Mouse (Mus musculus): ENCODE measurements around the gene Mtch2. TPM values are rescaled to one million over a fixed set of nuclear protein-coding genes. Genes with fewer than 3 reads are reported as not detected.
"Not testable (repeated sequence)": the region's sequence is repeated elsewhere in the genome, so short reads cannot be mapped to it uniquely, and the experiment has no call there.

Mtch2 gene
- total RNA-seq, 1 experiment: 162 TPM

DNA sequence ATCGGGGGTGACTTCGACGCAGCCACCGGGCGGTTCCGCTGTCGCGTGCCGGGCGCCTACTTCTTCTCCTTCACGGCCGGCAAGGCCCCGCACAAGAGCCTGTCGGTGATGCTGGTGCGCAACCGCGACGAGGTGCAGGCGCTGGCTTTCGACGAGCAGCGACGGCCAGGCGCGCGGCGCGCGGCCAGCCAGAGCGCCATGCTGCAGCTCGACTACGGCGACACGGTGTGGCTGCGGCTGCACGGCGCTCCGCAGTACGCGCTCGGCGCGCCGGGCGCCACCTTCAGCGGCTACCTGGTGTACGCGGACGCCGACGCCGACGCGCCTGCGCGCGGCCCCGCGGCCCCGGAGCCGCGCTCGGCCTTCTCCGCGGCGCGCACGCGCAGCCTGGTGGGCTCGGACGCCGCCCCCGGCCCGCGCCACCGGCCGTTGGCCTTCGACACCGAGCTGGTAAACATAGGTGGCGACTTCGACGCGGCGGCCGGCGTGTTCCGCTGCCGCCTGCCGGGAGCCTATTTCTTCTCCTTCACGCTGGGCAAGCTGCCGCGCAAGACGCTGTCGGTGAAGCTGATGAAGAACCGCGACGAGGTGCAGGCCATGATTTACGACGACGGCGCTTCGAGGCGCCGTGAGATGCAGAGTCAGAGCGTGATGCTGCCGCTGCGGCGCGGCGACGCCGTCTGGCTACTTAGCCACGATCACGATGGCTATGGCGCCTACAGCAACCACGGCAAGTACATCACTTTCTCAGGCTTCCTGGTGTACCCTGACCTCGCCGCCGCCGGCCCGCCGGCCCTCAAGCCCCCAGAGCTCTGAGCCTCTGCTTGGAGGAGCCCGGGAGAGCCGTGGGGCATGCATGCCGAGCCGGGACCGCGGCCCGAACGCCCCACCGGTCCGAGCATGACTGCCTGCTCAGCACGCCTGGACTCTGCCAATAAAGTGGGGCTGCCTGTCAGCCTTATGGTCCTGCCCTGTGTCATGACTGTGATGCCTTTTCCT lies 42.9 kb downstream of the Mtch2 start:
- in situ Hi-C loops (cut with MboI; ENCODE audit: low sequenced_read_pairs in 2 of 2, unreplicated experiment in 2 of 2): no loop called here
- peak overlapping the region; percentile 68 for H3K9ac ChIP-seq (ENCODE audit: insufficient read depth, low read depth, low read length, poor library complexity, severe bottlenecking)
- peak; percentile 33 for DNase-seq (ENCODE audit: low read depth, low spot score)
- H3K9me3 ChIP-seq (ENCODE audit: control insufficient read depth, insufficient read depth, low read depth, low read length): no peaks in the 10 kb centered on the region
- peaks cover 4% of the 10 kb centered on the region; the same call in 1 of the 2 replicates for H3K36me3 ChIP-seq (ENCODE audit: control insufficient read depth, insufficient read depth, low read length, poor library complexity, severe bottlenecking)
- TF ChIP-seq HCFC1 (IDR thresholded peaks at IDR 0.05; ENCODE audit: borderline replicate concordance, insufficient read depth, low read length) (no peak), CHD2 (IDR thresholded peaks at IDR 0.05; ENCODE audit: low read depth, low read length) (no peak), ZNF384 (IDR thresholded peaks at IDR 0.05; ENCODE audit: low read depth, low read length) (no peak), MAFK (IDR thresholded peaks at IDR 0.05; ENCODE audit: insufficient read depth, low read depth, low read length) (no peak), ZC3H11A (IDR thresholded peaks at IDR 0.05; ENCODE audit: borderline replicate concordance, low read depth, low read length) (no peak)
- H3K27ac ChIP-seq (ENCODE audit: insufficient read depth, low read depth, low read length, poor library complexity, severe bottlenecking): no peak overlapping the region
- H3K4me1 ChIP-seq (ENCODE audit: control insufficient read depth in 2 of 2, insufficient read depth in 2 of 2, low read length in 2 of 2, poor library complexity in 1 of 2): peaks cover 2 to 7% of the 10 kb centered on the region in 2 experiments; a peak in 1 of 4 replicates
- H3K4me3 ChIP-seq (ENCODE audit: insufficient read depth in 1 of 2, low read depth in 1 of 2, low read length in 2 of 2, poor library complexity in 1 of 2, severe bottlenecking in 1 of 2): peak overlapping the region; percentile 63 to 71

DNA sequence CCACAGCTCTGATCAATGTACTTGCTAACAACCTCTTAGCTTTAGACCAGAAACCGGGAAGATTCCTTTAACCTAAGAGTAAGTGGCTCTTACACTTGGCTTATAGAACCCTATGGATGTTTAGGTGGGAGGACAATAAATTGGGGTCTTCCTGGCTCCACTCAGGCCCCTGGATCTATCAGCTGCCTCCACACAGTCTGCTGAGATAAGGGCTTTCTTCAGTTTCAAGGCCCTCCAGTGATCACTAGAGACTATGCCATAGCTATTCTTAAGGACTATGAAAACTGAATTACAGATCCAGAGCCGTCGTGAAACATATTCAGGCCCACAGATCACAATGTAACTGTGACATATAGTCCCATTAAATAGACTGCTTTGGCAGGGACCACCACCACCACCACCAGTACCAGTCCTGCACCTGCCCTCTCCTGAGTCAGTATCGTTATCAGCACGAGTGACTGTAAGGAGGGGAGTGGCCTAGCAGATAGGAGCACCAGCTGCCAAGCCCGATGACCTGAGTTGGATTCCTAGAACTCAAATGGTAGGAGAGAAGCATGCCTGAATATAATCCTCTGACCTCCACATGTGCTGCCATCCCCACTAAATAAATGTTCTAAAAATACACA lies 46.8 kb downstream of the Mtch2 start:
- Histone ChIP-seq H3K9me3 (ENCODE audit: control insufficient read depth, insufficient read depth, low read depth, low read length) (no peaks in the 10 kb centered on the region), H3K4me3 (ENCODE audit: insufficient read depth in 1 of 2, low read depth in 1 of 2, low read length in 2 of 2, poor library complexity in 1 of 2, severe bottlenecking in 1 of 2) (no peak overlapping the region), H3K9ac (ENCODE audit: insufficient read depth, low read depth, low read length, poor library complexity, severe bottlenecking) (no peak overlapping the region), H3K4me1 (ENCODE audit: control insufficient read depth in 2 of 2, insufficient read depth in 2 of 2, low read length in 2 of 2, poor library complexity in 1 of 2) (0 out of 4 replicates have a peak, but pooled peaks cover 0 to 2% of the 10 kb centered on the region in 2 experiments), H3K27ac (ENCODE audit: insufficient read depth, low read depth, low read length, poor library complexity, severe bottlenecking) (no peak overlapping the region), H3K36me3 (ENCODE audit: control insufficient read depth, insufficient read depth, low read length, poor library complexity, severe bottlenecking) (peaks cover 11% of the 10 kb centered on the region)
- in situ Hi-C loops (cut with MboI; ENCODE audit: low sequenced_read_pairs in 2 of 2, unreplicated experiment in 2 of 2): no loop called here
- no peak for TF ChIP-seq ZC3H11A (IDR thresholded peaks at IDR 0.05; ENCODE audit: borderline replicate concordance, low read depth, low read length)
- no peak for TF ChIP-seq HCFC1 (IDR thresholded peaks at IDR 0.05; ENCODE audit: borderline replicate concordance, insufficient read depth, low read length)
- no peak for TF ChIP-seq CHD2 (IDR thresholded peaks at IDR 0.05; ENCODE audit: low read depth, low read length)
- TF ChIP-seq ZNF384 (IDR thresholded peaks at IDR 0.05; ENCODE audit: low read depth, low read length): no peak
- no peak for DNase-seq (ENCODE audit: low read depth, low spot score)

DNA sequence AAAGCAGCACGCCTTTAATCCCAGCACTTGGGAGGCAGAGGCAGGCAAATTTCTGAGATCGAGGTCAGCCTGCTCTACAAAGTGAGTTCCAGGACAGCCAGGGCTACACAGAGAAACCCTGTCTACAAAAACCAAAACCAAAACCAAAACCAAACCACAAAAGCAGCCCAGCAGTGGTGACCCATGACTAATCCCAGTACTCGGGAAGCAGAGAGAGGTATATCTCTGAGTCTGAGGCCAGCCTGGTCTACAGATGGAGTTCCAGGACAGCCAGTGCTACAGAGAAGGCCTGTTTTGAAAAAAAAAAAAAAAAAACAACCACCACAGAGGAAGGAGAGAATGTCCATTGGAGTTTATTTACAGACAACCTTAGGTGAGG lies 47.3 kb downstream of the Mtch2 start:
- H3K4me3 ChIP-seq (ENCODE audit: insufficient read depth in 1 of 2, low read depth in 1 of 2, low read length in 2 of 2, poor library complexity in 1 of 2, severe bottlenecking in 1 of 2); H3K27ac ChIP-seq (ENCODE audit: insufficient read depth, low read depth, low read length, poor library complexity, severe bottlenecking); in situ Hi-C loops (cut with MboI; ENCODE audit: low sequenced_read_pairs in 2 of 2, unreplicated experiment in 2 of 2); H3K9me3 ChIP-seq (ENCODE audit: control insufficient read depth, insufficient read depth, low read depth, low read length); H3K9ac ChIP-seq (ENCODE audit: insufficient read depth, low read depth, low read length, poor library complexity, severe bottlenecking); H3K4me1 ChIP-seq (ENCODE audit: control insufficient read depth in 2 of 2, insufficient read depth in 2 of 2, low read length in 2 of 2, poor library complexity in 1 of 2); DNase-seq (ENCODE audit: low read depth, low spot score): not testable (repeated sequence)
- peaks cover 11% of the 10 kb centered on the region for H3K36me3 ChIP-seq (ENCODE audit: control insufficient read depth, insufficient read depth, low read length, poor library complexity, severe bottlenecking)

DNA sequence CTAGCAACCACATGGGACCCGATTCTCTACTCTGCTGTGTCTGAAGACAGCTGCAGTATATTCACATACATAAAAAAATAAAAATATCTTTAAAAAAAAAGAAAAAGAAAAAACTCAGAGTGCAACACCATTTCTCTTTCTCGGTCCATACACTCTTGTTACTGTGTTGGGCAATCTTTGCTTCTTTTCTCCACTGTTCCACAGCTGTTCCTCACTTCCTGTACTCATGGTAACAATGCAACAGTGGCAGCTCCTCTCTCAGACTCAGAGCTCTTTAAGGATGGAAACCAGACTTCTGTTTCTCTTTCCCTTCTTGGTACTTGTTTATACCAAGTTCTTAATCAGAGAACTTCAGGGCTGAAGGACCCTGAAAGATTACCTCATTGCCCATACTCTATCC lies 56.4 kb downstream of the Mtch2 start:
- peak overlapping the region; percentile 86 to 90; a peak in 3 of 4 replicates for H3K4me3 ChIP-seq (ENCODE audit: insufficient read depth in 1 of 2, low read depth in 1 of 2, low read length in 2 of 2, poor library complexity in 1 of 2, severe bottlenecking in 1 of 2)
- in situ Hi-C loops (cut with MboI; ENCODE audit: low sequenced_read_pairs in 2 of 2, unreplicated experiment in 2 of 2): no loop called here
- H3K36me3 ChIP-seq (ENCODE audit: control insufficient read depth, insufficient read depth, low read length, poor library complexity, severe bottlenecking): peaks cover 15% of the 10 kb centered on the region
- H3K9ac ChIP-seq (ENCODE audit: insufficient read depth, low read depth, low read length, poor library complexity, severe bottlenecking): no peak overlapping the region
- no peak overlapping the region for H3K27ac ChIP-seq (ENCODE audit: insufficient read depth, low read depth, low read length, poor library complexity, severe bottlenecking)
- DNase-seq (ENCODE audit: low read depth, low spot score): no peak
- TF ChIP-seq ZNF384 (IDR thresholded peaks at IDR 0.05; ENCODE audit: low read depth, low read length): no peak
- no peak for TF ChIP-seq MAFK (IDR thresholded peaks at IDR 0.05; ENCODE audit: insufficient read depth, low read depth, low read length)
- no peak for TF ChIP-seq ZC3H11A (IDR thresholded peaks at IDR 0.05; ENCODE audit: borderline replicate concordance, low read depth, low read length)
- TF ChIP-seq CHD2 (IDR thresholded peaks at IDR 0.05; ENCODE audit: low read depth, low read length): no peak
- no peak for TF ChIP-seq HCFC1 (IDR thresholded peaks at IDR 0.05; ENCODE audit: borderline replicate concordance, insufficient read depth, low read length)
- H3K9me3 ChIP-seq (ENCODE audit: control insufficient read depth, insufficient read depth, low read depth, low read length): no peaks in the 10 kb centered on the region
- H3K4me1 ChIP-seq (ENCODE audit: control insufficient read depth in 2 of 2, insufficient read depth in 2 of 2, low read length in 2 of 2, poor library complexity in 1 of 2): 0 out of 4 replicates have a peak, but pooled peaks cover 0 to 2% of the 10 kb centered on the region in 2 experiments
